In the genomic region with DNA sequence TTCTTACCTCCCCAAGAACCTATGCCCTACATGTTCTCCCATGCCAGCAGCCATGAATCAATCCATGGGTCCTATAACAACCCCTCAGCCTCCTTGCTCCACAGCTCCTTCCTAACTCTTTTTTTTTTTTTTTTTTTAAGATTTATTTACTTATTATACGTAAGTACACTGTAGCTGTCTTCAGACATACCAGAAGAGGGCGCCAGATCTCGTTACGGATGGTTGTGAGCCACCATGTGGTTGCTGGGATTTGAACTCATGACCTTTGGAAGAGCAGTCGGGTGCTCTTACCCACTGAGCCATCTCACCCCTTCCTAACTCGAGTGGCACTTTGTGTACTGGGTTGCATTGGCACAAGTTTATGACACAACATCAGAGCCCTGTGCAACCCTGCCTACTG, we compare ENCODE assay signal across 10 mouse cellular contexts. TPM values are rescaled to one million over a fixed set of nuclear protein-coding genes. Genes with fewer than 3 reads are reported as not detected.
DNase-seq lines count a peak whose midpoint lies in the region; ATAC-seq and TF ChIP-seq lines count a peak whose summit lies in the region.
"Not testable (repeated sequence)": the region's sequence is repeated elsewhere in the genome, so short reads cannot be mapped to it uniquely, and the experiment has no call there.
"Had no signal": no experiment of that assay in that cellular context is flagged by ENCODE, and none has a peak within 500 bp of the region (broad histone marks: within the 10 kb centered on the region; RNA-seq: fewer than 3 reads in every experiment).

No protein-coding gene starts in this region.

- DNase-seq in R1 (ENCODE audit: low read depth, low spot score) = peak; percentile 39
- DNase-seq in heart, adult 11 months = peak; percentile 83
- peak; percentile 28 for DNase-seq in induced T-regulatory cell, adult 2 months (ENCODE audit: low read depth)
- DNase-seq in layer of hippocampus, adult 2 months (ENCODE audit: low spot score in 2 of 2); liver, postnatal 0 days; midbrain, postnatal 0 days (ENCODE audit: low spot score); stomach, postnatal 0 days (ENCODE audit: low spot score): not testable (repeated sequence)

- not testable (repeated sequence) for TF ChIP-seq EP300 in liver, postnatal 0 days (IDR thresholded peaks at IDR 0.05; ENCODE audit: low read depth); stomach, postnatal 0 days (optimal IDR thresholded peaks at IDR 0.05)

- not testable (repeated sequence) for H3K4me3 ChIP-seq in E14TG2a.4 (replicated peaks; ENCODE audit: low read length); layer of hippocampus, adult 2 months; liver, postnatal 0 days (ENCODE audit: low read depth, low read length); midbrain, postnatal 0 days (ENCODE audit: low read depth, low read length); stomach, postnatal 0 days (ENCODE audit: low read depth, low read length)

- 86% methylated on average over 6 of the region's 6 CpGs for WGBS in liver, postnatal 0 days (ENCODE audit: insufficient replicate concordance)
- 88% methylated on average over 6 of the region's 6 CpGs for WGBS in midbrain, postnatal 0 days
- WGBS in stomach, postnatal 0 days = 72% methylated on average over 6 of the region's 6 CpGs

- peaks cover 100% of the 10 kb centered on the region for H3K36me3 ChIP-seq in E14TG2a.4 (ENCODE audit: insufficient read depth, low read length)
- H3K36me3 ChIP-seq in liver, postnatal 0 days (replicated peaks; ENCODE audit: insufficient read depth, low read length) = peaks cover 91% of the 10 kb centered on the region
- peaks cover 49% of the 10 kb centered on the region for H3K36me3 ChIP-seq in midbrain, postnatal 0 days (ENCODE audit: insufficient read depth, low read length)
- peaks cover 50% of the 10 kb centered on the region for H3K36me3 ChIP-seq in stomach, postnatal 0 days (ENCODE audit: control insufficient read depth, insufficient read depth, low read length)

- H3K27ac ChIP-seq in layer of hippocampus, adult 2 months; liver, postnatal 0 days (ENCODE audit: low read depth); midbrain, postnatal 0 days (ENCODE audit: low read depth, low read length); stomach, postnatal 0 days (replicated peaks): not testable (repeated sequence)

- peak; percentile 40 for TF ChIP-seq CTCF in E14TG2a.4 (conservative IDR thresholded peaks at IDR 0.05; ENCODE audit: low read length)
- peak; percentile 55 for TF ChIP-seq CTCF in layer of hippocampus, adult 2 months (conservative IDR thresholded peaks at IDR 0.05)
- TF ChIP-seq CTCF in liver, postnatal 0 days (IDR thresholded peaks at IDR 0.05; ENCODE audit: low read depth) = peak; percentile 33; the same call in 1 of the 2 replicates
- peak; percentile 40 for TF ChIP-seq CTCF in midbrain, postnatal 0 days (IDR thresholded peaks at IDR 0.05)
- peak; percentile 51 for TF ChIP-seq CTCF in stomach, postnatal 0 days (IDR thresholded peaks at IDR 0.05; ENCODE audit: low read depth)

- H3K27me3 ChIP-seq in E14TG2a.4 (ENCODE audit: insufficient read depth, low read length); liver, postnatal 0 days (ENCODE audit: insufficient read depth, low read length); midbrain, postnatal 0 days (ENCODE audit: insufficient read depth, low read length); stomach, postnatal 0 days (ENCODE audit: control insufficient read depth, insufficient read depth, low read length): not testable (repeated sequence)

- not testable (repeated sequence) for H3K4me2 ChIP-seq in liver, postnatal 0 days (ENCODE audit: low read depth, low read length); midbrain, postnatal 0 days (ENCODE audit: low read depth, low read length, poor library complexity, severe bottlenecking); stomach, postnatal 0 days (replicated peaks; ENCODE audit: low read depth)

- not testable (repeated sequence) for ATAC-seq in liver, postnatal 0 days; midbrain, postnatal 0 days (ENCODE audit: low FRiP score); stomach, postnatal 0 days (ENCODE audit: low FRiP score, low TSS enrichment)

- H3K4me1 ChIP-seq in E14TG2a.4 (replicated peaks; ENCODE audit: low read depth, low read length) = peaks cover 44% of the 10 kb centered on the region
- not testable (repeated sequence) for H3K4me1 ChIP-seq in liver, postnatal 0 days (ENCODE audit: insufficient read depth); midbrain, postnatal 0 days (ENCODE audit: insufficient read depth, low read length); stomach, postnatal 0 days (replicated peaks; ENCODE audit: control insufficient read depth, insufficient read depth)

- not testable (repeated sequence) for H3K9me3 ChIP-seq in E14TG2a.4 (ENCODE audit: low read length); liver, postnatal 0 days (ENCODE audit: low read length); midbrain, postnatal 0 days (ENCODE audit: low read length); stomach, postnatal 0 days (ENCODE audit: control insufficient read depth, low read length)

- H3K9ac ChIP-seq in liver, postnatal 0 days (replicated peaks); midbrain, postnatal 0 days (replicated peaks; ENCODE audit: low read length, poor library complexity, severe bottlenecking); stomach, postnatal 0 days (ENCODE audit: low read length): not testable (repeated sequence)

RNA-seq across cellular contexts. Expression of a gene that starts 9.1 kb away (rescaled TPM):
- 10 to 100 TPM; 82.9 to 89.3 TPM for total RNA-seq in layer of hippocampus, adult 2 months (2021)
- 19.1 and 20.5 TPM in 2 replicates for polyA plus RNA-seq in liver, postnatal 0 days (2015; fragmentation: Nextera tagmentation; extraction: Ambion mirVana)
- 76.9 and 123 TPM in 2 replicates for total RNA-seq in midbrain, postnatal 0 days (2014; rRNA removed)
- 84.8 and 89.9 TPM in 2 replicates for polyA plus RNA-seq in midbrain, postnatal 0 days (2015; fragmentation: Nextera tagmentation; extraction: Ambion mirVana)
- polyA plus RNA-seq in stomach, postnatal 0 days (2015; fragmentation: Nextera tagmentation; extraction: Ambion mirVana) = 43.0 and 45.1 TPM in 2 replicates

RNA-seq across cellular contexts. Expression of a gene that starts 13.7 kb away (rescaled TPM):
- total RNA-seq in layer of hippocampus, adult 2 months (2021) = 100 to 1,000 TPM; 122 to 135 TPM
- 24.8 and 27.7 TPM in 2 replicates for polyA plus RNA-seq in liver, postnatal 0 days (2015; fragmentation: Nextera tagmentation; extraction: Ambion mirVana)
- total RNA-seq in midbrain, postnatal 0 days (2014; rRNA removed) = 59.6 and 72.1 TPM in 2 replicates
- 120 and 123 TPM in 2 replicates for polyA plus RNA-seq in midbrain, postnatal 0 days (2015; fragmentation: Nextera tagmentation; extraction: Ambion mirVana)
- polyA plus RNA-seq in stomach, postnatal 0 days (2015; fragmentation: Nextera tagmentation; extraction: Ambion mirVana) = 37.8 and 38.4 TPM in 2 replicates

RNA-seq across cellular contexts. Expression of a gene that starts 25.5 kb away (rescaled TPM):
- total RNA-seq in layer of hippocampus, adult 2 months (2021) = 1 to 10 TPM; 2.7 to 3.3 TPM
- polyA plus RNA-seq in liver, postnatal 0 days (2015; fragmentation: Nextera tagmentation; extraction: Ambion mirVana) = 4.9 and 6.5 TPM in 2 replicates
- total RNA-seq in midbrain, postnatal 0 days (2014; rRNA removed) = 2.7 and 3.1 TPM in 2 replicates
- polyA plus RNA-seq in midbrain, postnatal 0 days (2015; fragmentation: Nextera tagmentation; extraction: Ambion mirVana) = 2.4 and 2.8 TPM in 2 replicates
- 4.5 and 5.0 TPM in 2 replicates for polyA plus RNA-seq in stomach, postnatal 0 days (2015; fragmentation: Nextera tagmentation; extraction: Ambion mirVana)

RNA-seq across cellular contexts. Expression of a gene that starts 29.3 kb away (rescaled TPM):
- 10 to 100 TPM; 63.0 to 69.7 TPM for total RNA-seq in layer of hippocampus, adult 2 months (2021)
- 35.9 and 37.1 TPM in 2 replicates for polyA plus RNA-seq in liver, postnatal 0 days (2015; fragmentation: Nextera tagmentation; extraction: Ambion mirVana)
- 64.1 and 71.4 TPM in 2 replicates for total RNA-seq in midbrain, postnatal 0 days (2014; rRNA removed)
- 83.2 and 84.8 TPM in 2 replicates for polyA plus RNA-seq in midbrain, postnatal 0 days (2015; fragmentation: Nextera tagmentation; extraction: Ambion mirVana)
- 100 and 101 TPM in 2 replicates for polyA plus RNA-seq in stomach, postnatal 0 days (2015; fragmentation: Nextera tagmentation; extraction: Ambion mirVana)

RNA-seq across cellular contexts. Expression of a gene that starts 43.9 kb away (rescaled TPM):
- total RNA-seq in layer of hippocampus, adult 2 months (2021) = 10 to 100 TPM in 1 of 2 experiments, 1 to 10 TPM in 1; 7.5 to 10.1 TPM
- 0.12 and 0.24 TPM in 2 replicates for polyA plus RNA-seq in liver, postnatal 0 days (2015; fragmentation: Nextera tagmentation; extraction: Ambion mirVana)
- 0.42 and 0.55 TPM in 2 replicates for total RNA-seq in midbrain, postnatal 0 days (2014; rRNA removed)
- polyA plus RNA-seq in midbrain, postnatal 0 days (2015; fragmentation: Nextera tagmentation; extraction: Ambion mirVana) = 0.04 and 0.05 TPM in 2 replicates
- 0.95 and 1.4 TPM in 2 replicates for polyA plus RNA-seq in stomach, postnatal 0 days (2015; fragmentation: Nextera tagmentation; extraction: Ambion mirVana)
- total RNA-seq: granulocyte monocyte progenitor cell, adult 5-6 weeks had no signal
- polyA plus RNA-seq: erythroblast, embryonic 14.5 days had no signal
